Mouse (Mus musculus) mouse embryonic stem cell (cell line): ENCODE results near the gene Gm29609.

ENCODE experiments used
- in situ Hi-C, 2 experiments: fragments of 300-500 bp; cut with MboI; formaldehyde crosslinking; loops; 1 replicate in 1 of 2; 3 replicates in 1 of 2; pipeline ENCODE4 v1.14.3; 2019 to 2020; ENCODE audit warnings: low sequenced_read_pairs in 2 of 2, low pct_unique_long_range_greater_than_20kb in 1 of 2, mixed read lengths in 1 of 2; ENCODE audit not compliant: unreplicated experiment in 1 of 2

Gene Gm29609

GRCm38 (mm10) chr5:31094799-31095691 is 84.7 kb downstream of the Gm29609 start:
- in situ Hi-C loops, result no loop called here
